Mouse (Mus musculus) heart, adult 2 months (tissue): ENCODE measurements around the gene Prpsap1.
"Not testable (repeated sequence)": the region's sequence is repeated elsewhere in the genome, so short reads cannot be mapped to it uniquely, and the experiment has no call there.

ENCODE experiments used
- CTCF ChIP-seq: fragments of 200-600 bp; IDR thresholded peaks from 2 replicates; pipeline ENCODE4 v1.8.1; 2022; ENCODE audit warnings: antibody characterized with exemption, mild to moderate bottlenecking, moderate library complexity
- EP300 ChIP-seq: fragments of 200-500 bp; IDR thresholded peaks from 2 replicates; pipeline ENCODE4 v1.6.1; 2011; ENCODE audit warnings: low read depth, low read length, control low read depth; ENCODE audit not compliant: insufficient read depth
- POLR2A ChIP-seq: fragments of 200-500 bp; IDR thresholded peaks from 2 replicates; pipeline ENCODE4 v1.6.1; 2011; ENCODE audit warnings: mild to moderate bottlenecking, low read depth, low read length, control low read depth; ENCODE audit not compliant: insufficient read depth

- TF ChIP-seq CTCF, POLR2A, EP300: not testable (repeated sequence)
Measured at GRCm38 (mm10) chr11:116426328-116426727, 67.7 kb downstream of the Prpsap1 start.
